In the genomic region with DNA sequence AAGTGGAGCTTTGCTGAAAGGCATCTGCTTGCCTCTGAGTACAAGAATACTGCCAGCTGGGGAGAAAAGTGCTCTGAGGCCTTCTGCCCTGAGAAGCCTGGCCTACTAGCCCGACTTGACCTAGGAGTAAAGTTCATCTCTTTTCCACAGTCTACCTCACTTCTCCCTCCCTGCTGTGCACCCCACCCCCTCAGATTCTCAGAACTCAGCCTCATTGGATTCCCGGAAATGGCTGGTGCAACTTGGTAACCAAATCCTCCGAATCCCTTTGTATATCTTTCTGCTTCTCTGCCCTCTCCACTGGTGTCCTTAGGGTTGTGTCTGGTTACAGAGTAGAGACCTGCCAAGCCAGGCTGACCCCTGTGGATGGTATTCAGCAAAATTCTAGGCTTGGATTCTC, we compare ENCODE assay signal across 16 mouse cellular contexts. TPM values are rescaled to one million over a fixed set of nuclear protein-coding genes. Genes with fewer than 3 reads are reported as not detected.
DNase-seq lines count a peak whose midpoint lies in the region; ATAC-seq and TF ChIP-seq lines count a peak whose summit lies in the region.
"Had no signal": no experiment of that assay in that cellular context is flagged by ENCODE, and none has a peak within 500 bp of the region (broad histone marks: within the 10 kb centered on the region; RNA-seq: fewer than 3 reads in every experiment).

No protein-coding gene starts in this region.

- 46% methylated on average over 3 of the region's 3 CpGs for WGBS in kidney, adult 2 months
- WGBS in kidney, embryonic 16.5 days: 39% methylated on average over 3 of the region's 3 CpGs

- H3K4me2 ChIP-seq in kidney, embryonic 16.5 days (replicated peaks; ENCODE audit: low read depth, low read length): no peak overlapping the region
- H3K4me2 ChIP-seq: stomach, embryonic 15.5 days had no signal

- TF ChIP-seq CTCF in kidney, adult 2 months (conservative IDR thresholded peaks at IDR 0.05; ENCODE audit: insufficient read depth, insufficient read length, low read depth, low read length): no peak

- H3K9me3 ChIP-seq in kidney, embryonic 16.5 days (ENCODE audit: low read length): no peaks in the 10 kb centered on the region
- H3K9me3 ChIP-seq: stomach, embryonic 15.5 days had no signal

- DNase-seq in gastrocnemius, adult 18-20 months (ENCODE audit: low spot score): peak; percentile 25
- DNase-seq in gastrocnemius, postnatal 10 days: no peak
- DNase-seq in kidney, adult 2 months: peak; percentile 92
- peak; percentile 11 to 46 for DNase-seq in kidney, postnatal 25 days
- DNase-seq in skeletal muscle tissue, adult 2 months (ENCODE audit: low read depth, low spot score): peak; percentile 87
- DNase-seq in adrenal gland, adult 18-20 months (ENCODE audit: low spot score in 2 of 2): no peak
- no peak for DNase-seq in cerebellum, postnatal 25 days
- DNase-seq: adrenal gland, adult 2 months; cerebellum, adult 11-12 months; forebrain, postnatal 0 days had no signal

- no peaks in the 10 kb centered on the region for H3K27me3 ChIP-seq in kidney, adult 2 months (replicated peaks; ENCODE audit: control insufficient read depth, insufficient read depth, low read length)
- H3K27me3 ChIP-seq in kidney, embryonic 16.5 days (ENCODE audit: insufficient read depth, low read length): no peaks in the 10 kb centered on the region
- H3K27me3 ChIP-seq: stomach, embryonic 15.5 days had no signal

- no peaks in the 10 kb centered on the region for H3K36me3 ChIP-seq in kidney, adult 2 months (ENCODE audit: control insufficient read depth, insufficient read depth, low read length)
- H3K36me3 ChIP-seq in kidney, embryonic 16.5 days (ENCODE audit: insufficient read depth, low read length): no peaks in the 10 kb centered on the region
- H3K36me3 ChIP-seq: stomach, embryonic 15.5 days had no signal

- H3K27ac ChIP-seq in kidney, adult 2 months (ENCODE audit: insufficient read depth, low read depth, low read length): no peak overlapping the region
- H3K27ac ChIP-seq in kidney, embryonic 16.5 days (ENCODE audit: low read length): no peak overlapping the region
- H3K27ac ChIP-seq: stomach, embryonic 15.5 days had no signal

- no peak overlapping the region for H3K4me3 ChIP-seq in kidney, adult 2 months (ENCODE audit: insufficient read depth, low read depth, low read length)
- no peak overlapping the region for H3K4me3 ChIP-seq in kidney, embryonic 16.5 days (ENCODE audit: low read length)
- H3K4me3 ChIP-seq: stomach, embryonic 15.5 days had no signal

- no peak overlapping the region for H3K9ac ChIP-seq in kidney, embryonic 16.5 days (replicated peaks; ENCODE audit: low read length)
- H3K9ac ChIP-seq: forebrain, postnatal 0 days; stomach, embryonic 15.5 days had no signal

- TF ChIP-seq POLR2A in kidney, adult 2 months (IDR thresholded peaks at IDR 0.05; ENCODE audit: low read depth, low read length): no peak

- H3K4me1 ChIP-seq in kidney, adult 2 months (ENCODE audit: control insufficient read depth, insufficient read depth, low read length): no peaks in the 10 kb centered on the region
- H3K4me1 ChIP-seq in kidney, embryonic 16.5 days (ENCODE audit: insufficient read depth, low read length): no peaks in the 10 kb centered on the region
- H3K4me1 ChIP-seq: stomach, embryonic 15.5 days had no signal

- no peak for ATAC-seq in kidney, embryonic 16.5 days (ENCODE audit: low FRiP score, low TSS enrichment)
- ATAC-seq: forebrain, postnatal 0 days had no signal

RNA-seq across cellular contexts. Expression of gene Tnp1, which starts 20.8 kb away (rescaled TPM):
- total RNA-seq in gastrocnemius, adult 18-20 months (2021): not detected
- not detected for total RNA-seq in gastrocnemius, postnatal 10 days (2021)
- polyA plus RNA-seq in kidney, adult 2 months (2012; rRNA removed): 0.67 and 1.0 TPM in 2 replicates
- not detected in 2 replicates for polyA plus RNA-seq in kidney, embryonic 16.5 days (2015; fragmentation: Nextera tagmentation; extraction: Ambion mirVana)
- total RNA-seq in adrenal gland, adult 18-20 months (2021): not detected
- total RNA-seq: adrenal gland, adult 2 months; forebrain, postnatal 0 days; layer of hippocampus, postnatal 25 days; megakaryocyte progenitor cell, adult 5-6 weeks had no signal
- polyA plus RNA-seq: adrenal gland, adult 2 months; forebrain, postnatal 0 days; heart, embryonic 14.5 days; limb, embryonic 14.5 days; stomach, embryonic 15.5 days had no signal

Comparison
In these comparisons a context has a peak if more than half of its experiments do, and no peak if none do; other contexts are left out.
1. DNase-seq: peak in gastrocnemius, adult 18-20 months (single experiment), kidney, adult 2 months (single experiment), kidney, postnatal 25 days (2 of 2) and skeletal muscle tissue, adult 2 months (single experiment); none in gastrocnemius, postnatal 10 days (single experiment), adrenal gland, adult 18-20 months (0 of 2) and cerebellum, postnatal 25 days (0 of 2).